Mouse (Mus musculus): ENCODE results near the gene Gm20388.

DNA sequence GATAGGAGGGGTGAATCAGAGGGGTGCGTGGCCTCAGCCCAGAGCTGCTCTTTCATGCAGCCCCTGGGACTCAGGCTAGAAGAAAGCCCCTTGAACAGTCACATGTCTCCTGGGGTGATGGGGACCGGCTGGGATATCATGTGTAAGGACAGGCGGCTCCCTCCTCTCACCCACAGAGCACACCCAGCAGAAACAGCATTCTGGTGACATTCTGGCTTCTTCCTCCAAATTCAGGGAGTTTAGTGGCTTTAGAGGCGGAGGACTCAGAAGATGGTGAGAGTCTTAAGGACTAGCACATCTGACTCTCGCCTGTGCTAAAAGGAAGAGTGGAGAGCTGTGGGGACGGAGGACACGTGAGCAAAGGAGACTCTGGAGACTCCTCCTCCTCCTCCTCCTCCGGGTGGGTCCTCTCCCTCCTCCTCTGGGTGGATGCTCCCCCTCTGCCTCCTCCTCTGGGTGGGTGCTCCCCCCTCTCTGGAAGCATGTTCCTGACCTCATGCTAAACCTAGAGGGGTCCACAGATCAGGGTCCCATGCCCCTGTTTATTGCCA, 1265.0 kb downstream of the Gm20388 start:
- no peak for TF ChIP-seq CTCF (IDR thresholded peaks at IDR 0.05; ENCODE audit: low read depth)
- no peak for TF ChIP-seq EP300 (IDR thresholded peaks at IDR 0.05; ENCODE audit: low read depth)

Measured in liver, embryonic 14.5 days (tissue).